In the genomic region with DNA sequence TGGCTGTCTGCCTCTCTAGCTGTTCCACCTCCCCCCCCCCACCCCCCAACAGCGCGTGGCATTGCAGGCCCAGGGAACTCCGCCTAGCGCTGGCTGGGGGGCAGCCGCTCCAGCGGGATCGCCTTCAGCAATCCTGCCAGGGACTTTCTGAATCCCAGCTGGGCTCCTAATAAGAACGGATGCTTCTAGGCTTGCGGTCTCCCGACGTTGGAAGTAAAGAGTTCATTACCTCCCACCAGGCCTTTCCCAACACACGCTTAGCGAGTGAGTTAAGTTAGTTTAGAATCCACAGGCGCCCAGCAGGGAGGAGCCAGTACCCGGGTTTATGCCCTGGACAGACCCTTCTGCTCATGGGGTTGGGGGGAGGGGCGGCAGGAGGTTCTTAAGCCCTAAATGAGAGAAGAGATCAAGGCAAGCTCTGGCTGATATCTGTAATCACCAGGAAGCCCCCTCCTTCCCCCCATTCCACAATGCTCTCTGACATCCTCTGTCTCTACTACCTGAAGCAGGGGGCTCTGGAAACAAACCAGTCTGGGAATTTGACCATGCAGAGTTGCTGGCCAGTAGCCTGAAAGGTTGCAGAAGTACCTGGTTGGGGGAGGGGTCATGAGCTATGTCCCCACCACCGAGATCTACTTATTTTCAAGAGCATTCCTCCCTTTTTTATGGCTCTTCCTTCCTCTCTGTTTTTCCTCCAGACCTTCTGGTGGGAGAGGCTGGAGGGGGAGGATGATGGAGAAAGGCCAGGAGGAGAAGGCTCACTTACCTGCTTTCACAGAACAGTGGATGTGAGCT, we compare ENCODE assay signal across 10 mouse cellular contexts. TPM values are rescaled to one million over a fixed set of nuclear protein-coding genes. Genes with fewer than 3 reads are reported as not detected.
DNase-seq lines count a peak whose midpoint lies in the region; ATAC-seq lines count a peak whose summit lies in the region.
"Had no signal": no experiment of that assay in that cellular context is flagged by ENCODE, and none has a peak within 500 bp of the region (broad histone marks: within the 10 kb centered on the region; RNA-seq: fewer than 3 reads in every experiment).

No protein-coding gene starts in this region.

- H3K27me3 ChIP-seq in heart, embryonic 10.5 days (ENCODE audit: insufficient read depth, poor library complexity, severe bottlenecking): peaks cover 99% of the 10 kb centered on the region
- H3K27me3 ChIP-seq in hindbrain, embryonic 15.5 days: peaks cover 85% of the 10 kb centered on the region
- H3K27me3 ChIP-seq in neural tube, embryonic 11.5 days (ENCODE audit: control insufficient read depth, insufficient read depth, low read length): peaks cover 99% of the 10 kb centered on the region

- under 1% methylated on average over 17 of the region's 17 CpGs for WGBS in heart, embryonic 10.5 days
- 5% methylated on average over 17 of the region's 17 CpGs for WGBS in hindbrain, embryonic 15.5 days
- WGBS in neural tube, embryonic 11.5 days: under 1% methylated on average over 15 of the region's 17 CpGs

- ATAC-seq in hindbrain, embryonic 15.5 days (ENCODE audit: low FRiP score, low read depth): no peak
- no peak for ATAC-seq in neural tube, embryonic 11.5 days (ENCODE audit: insufficient read depth, low FRiP score, low TSS enrichment)

- H3K9me3 ChIP-seq in heart, embryonic 10.5 days: no peaks in the 10 kb centered on the region
- no peaks in the 10 kb centered on the region for H3K9me3 ChIP-seq in hindbrain, embryonic 15.5 days
- no peaks in the 10 kb centered on the region for H3K9me3 ChIP-seq in neural tube, embryonic 11.5 days (ENCODE audit: control insufficient read depth, low read length)

- 0 out of 2 replicates have a peak overlapping the region, but pooled peaks have one; percentile 22 for H3K4me3 ChIP-seq in heart, embryonic 10.5 days
- H3K4me3 ChIP-seq in hindbrain, embryonic 15.5 days: peak overlapping the region; percentile 4; the same call in 1 of the 2 replicates
- H3K4me3 ChIP-seq in neural tube, embryonic 11.5 days (ENCODE audit: low read depth, low read length): no peak overlapping the region

- no peak overlapping the region for H3K27ac ChIP-seq in heart, embryonic 10.5 days
- no peak overlapping the region for H3K27ac ChIP-seq in hindbrain, embryonic 15.5 days (replicated peaks)
- H3K27ac ChIP-seq in neural tube, embryonic 11.5 days (ENCODE audit: low read depth, low read length): no peak overlapping the region

- H3K4me2 ChIP-seq in hindbrain, embryonic 15.5 days: 0 out of 2 replicates have a peak overlapping the region, but pooled peaks have one; percentile 10
- H3K4me2 ChIP-seq in neural tube, embryonic 11.5 days (ENCODE audit: low read depth): peak overlapping the region; percentile 12; the same call in 1 of the 2 replicates

- intact Hi-C loops in heart, postnatal 25 days (cut with DNase I): loop anchor here (10.0 kb wide), 1 partner anchor 534 kb away; no protein-coding TSS in a partner anchor

- no peaks in the 10 kb centered on the region for H3K36me3 ChIP-seq in heart, embryonic 10.5 days
- H3K36me3 ChIP-seq in hindbrain, embryonic 15.5 days: no peaks in the 10 kb centered on the region
- no peaks in the 10 kb centered on the region for H3K36me3 ChIP-seq in neural tube, embryonic 11.5 days (ENCODE audit: control insufficient read depth, insufficient read depth, low read length)

- H3K9ac ChIP-seq in hindbrain, embryonic 15.5 days: no peak overlapping the region
- H3K9ac ChIP-seq in neural tube, embryonic 11.5 days (ENCODE audit: low read length): no peak overlapping the region

- no peak for DNase-seq in heart, embryonic 10.5 days (ENCODE audit: low spot score)
- no peak for DNase-seq in heart, postnatal 25 days (ENCODE audit: low spot score)
- peak; percentile 28 for DNase-seq in ZHBTc4 (ENCODE audit: low read depth, low spot score)
- no peak for DNase-seq in neural tube, embryonic 11.5 days (ENCODE audit: low spot score)
- DNase-seq in spleen, adult 18-20 months: no peak
- DNase-seq in layer of hippocampus, postnatal 14 days (ENCODE audit: low spot score in 2 of 2): no peak
- no peak for DNase-seq in adrenal gland, adult 8-10 months
- DNase-seq: cerebellum, adult 2 months; kidney, adult 2 months had no signal

- H3K4me1 ChIP-seq in heart, embryonic 10.5 days: peaks cover 59% of the 10 kb centered on the region
- H3K4me1 ChIP-seq in hindbrain, embryonic 15.5 days (replicated peaks): peaks cover 59% of the 10 kb centered on the region
- peaks cover 20% of the 10 kb centered on the region for H3K4me1 ChIP-seq in neural tube, embryonic 11.5 days (ENCODE audit: control insufficient read depth, insufficient read depth, low read length)

RNA-seq across cellular contexts. Expression of a gene that starts 6.3 kb away (rescaled TPM):
- 0.10 and 0.68 TPM in 2 replicates for polyA plus RNA-seq in heart, embryonic 10.5 days (2016; fragmentation: Nextera tagmentation; extraction: Ambion mirVana)
- not detected for total RNA-seq in heart, postnatal 25 days (2021)
- polyA plus RNA-seq in hindbrain, embryonic 15.5 days (2015; fragmentation: Nextera tagmentation; extraction: Ambion mirVana): 1.5 and 2.0 TPM in 2 replicates
- 1.9 and 2.5 TPM in 2 replicates for polyA plus RNA-seq in neural tube, embryonic 11.5 days (2014; fragmentation: Nextera tagmentation; extraction: Ambion mirVana)
- 1 to 10 TPM; 1.4 TPM for total RNA-seq in layer of hippocampus, postnatal 14 days (2021)
- 10 to 100 TPM; 15.7 to 31.6 (median 22.3) TPM for total RNA-seq in adrenal gland, adult 8-10 months (2022)

Comparison
In these comparisons a context has a peak if more than half of its experiments do, and no peak if none do; other contexts are left out.
1. RNA of a gene that starts 6.3 kb away (total RNA-seq): 15.7 to 31.6 TPM in adrenal gland, adult 8-10 months; 1.4 TPM in layer of hippocampus, postnatal 14 days and not detected in heart, postnatal 25 days; every median in the first group is over 4 times any median in the second.